Mouse (Mus musculus) embryo, embryonic 10 days (tissue): ENCODE results near the gene Cdkn1c.

Source experiments
- DNase-seq: peaks from one replicate; pipeline ENCODE4 v3.0.0-alpha.2; 2015; ENCODE audit warnings: low spot score

Gene Cdkn1c

DNA sequence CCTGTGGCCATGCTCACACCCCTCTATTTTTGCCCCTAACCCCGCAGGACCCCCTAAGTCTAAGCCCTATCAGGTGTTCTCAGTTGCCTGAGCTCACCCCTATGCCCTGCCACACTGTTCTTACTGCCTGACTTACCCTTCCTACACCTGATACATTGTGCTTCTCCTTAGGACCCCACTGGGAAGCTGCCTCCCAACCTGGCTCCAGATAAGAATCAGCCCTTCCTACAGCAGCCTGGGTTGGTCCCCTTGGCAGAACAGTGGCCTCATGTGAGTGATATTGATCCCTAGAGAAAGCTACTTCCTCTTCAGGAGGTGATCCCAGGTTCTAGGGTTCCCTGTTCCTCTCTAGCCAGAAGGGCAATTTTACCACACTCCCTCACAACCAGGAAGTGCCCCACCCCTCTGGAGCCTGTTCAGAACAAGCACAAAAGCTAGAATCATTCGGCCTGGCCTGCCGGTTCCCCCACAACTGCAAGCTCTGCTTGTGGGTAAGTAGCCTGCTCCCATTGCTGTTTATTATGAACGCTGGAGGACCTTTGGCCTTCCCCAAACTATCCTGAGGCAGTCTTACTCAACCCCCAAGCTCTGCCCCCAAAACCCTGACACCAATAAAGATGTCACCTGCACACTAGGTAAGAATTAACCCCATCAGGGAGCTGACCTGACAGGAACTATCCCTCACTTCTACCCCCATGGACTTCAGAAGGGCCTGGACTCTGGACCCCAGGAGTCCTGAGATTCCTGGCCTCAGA is 12.7 kb upstream of the Cdkn1c start, which contains the start of gene Slc22a18:
Gene Slc22a18, plus strand, starts transcription at position 390 of the 755 bp plus-strand sequence.
- no peak for DNase-seq

DNA sequence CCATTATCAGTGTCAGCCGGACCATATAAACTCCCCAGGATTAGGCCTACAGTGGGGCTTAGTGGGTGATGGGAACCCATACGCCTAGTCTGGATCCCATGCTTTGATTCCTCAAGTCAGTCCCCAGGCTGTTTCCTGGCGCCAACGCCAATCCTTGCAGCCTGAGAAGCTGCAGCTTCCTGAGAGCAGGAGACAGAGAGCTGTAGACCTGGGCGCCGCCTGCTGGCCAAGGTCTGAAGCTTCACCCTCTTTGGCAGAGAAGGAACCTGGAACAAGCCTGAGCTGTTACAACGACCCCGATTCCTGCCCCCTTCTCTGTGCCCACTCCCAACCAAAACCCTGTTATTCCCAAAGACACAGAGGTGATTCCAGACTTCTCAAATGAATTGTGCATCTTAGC is 9.1 kb upstream of the Cdkn1c start:
- peak; percentile 85 for DNase-seq

DNA sequence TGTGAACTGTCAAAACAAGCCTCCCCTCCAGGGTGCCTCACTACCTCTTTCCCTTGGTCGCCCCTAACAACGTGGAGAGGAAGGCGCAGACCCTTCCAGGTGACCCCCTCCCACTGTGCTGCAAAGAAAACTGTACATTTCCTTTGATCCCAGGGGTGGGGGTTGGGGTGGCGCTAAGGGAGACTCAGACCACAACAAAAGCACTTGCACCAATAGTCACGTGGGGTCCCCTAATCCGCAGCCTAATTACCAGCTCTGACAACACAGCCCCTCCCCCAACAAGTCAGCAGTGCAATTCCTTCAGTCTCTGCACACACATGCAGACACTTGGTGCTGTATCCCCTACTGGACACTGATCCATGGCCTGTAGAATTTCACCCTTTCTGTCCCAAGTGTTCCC is 6.9 kb upstream of the Cdkn1c start:
- DNase-seq: no peak

DNA sequence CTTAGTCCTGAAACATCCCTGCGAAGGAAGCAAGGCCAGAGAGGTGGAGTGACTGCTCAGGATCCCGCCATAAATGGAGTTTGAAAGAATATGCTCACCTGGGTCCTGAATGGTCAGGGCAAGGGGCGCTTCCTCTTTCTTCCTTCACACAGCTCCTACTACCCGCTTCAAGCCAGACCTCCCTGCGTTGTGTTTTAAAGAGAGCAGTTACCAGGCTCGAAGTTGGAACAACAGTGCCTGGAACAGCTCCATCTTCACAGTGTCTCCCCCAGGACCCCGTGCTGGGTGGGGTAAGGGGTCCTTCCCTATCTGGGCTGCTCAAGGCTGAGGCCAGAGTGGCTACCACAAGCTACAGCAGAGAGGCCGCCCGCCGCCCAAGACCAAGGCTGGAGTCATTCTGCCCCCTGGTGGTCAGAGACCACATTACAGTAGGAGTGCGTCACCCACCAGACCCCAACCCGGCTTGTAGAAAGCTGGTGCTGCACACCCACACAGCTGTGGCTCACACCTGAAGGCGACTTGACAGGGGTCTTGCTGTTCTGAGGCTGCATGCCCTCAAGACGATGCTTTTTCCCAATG is 5.3 kb upstream of the Cdkn1c start:
- DNase-seq: peak; percentile 88

DNA sequence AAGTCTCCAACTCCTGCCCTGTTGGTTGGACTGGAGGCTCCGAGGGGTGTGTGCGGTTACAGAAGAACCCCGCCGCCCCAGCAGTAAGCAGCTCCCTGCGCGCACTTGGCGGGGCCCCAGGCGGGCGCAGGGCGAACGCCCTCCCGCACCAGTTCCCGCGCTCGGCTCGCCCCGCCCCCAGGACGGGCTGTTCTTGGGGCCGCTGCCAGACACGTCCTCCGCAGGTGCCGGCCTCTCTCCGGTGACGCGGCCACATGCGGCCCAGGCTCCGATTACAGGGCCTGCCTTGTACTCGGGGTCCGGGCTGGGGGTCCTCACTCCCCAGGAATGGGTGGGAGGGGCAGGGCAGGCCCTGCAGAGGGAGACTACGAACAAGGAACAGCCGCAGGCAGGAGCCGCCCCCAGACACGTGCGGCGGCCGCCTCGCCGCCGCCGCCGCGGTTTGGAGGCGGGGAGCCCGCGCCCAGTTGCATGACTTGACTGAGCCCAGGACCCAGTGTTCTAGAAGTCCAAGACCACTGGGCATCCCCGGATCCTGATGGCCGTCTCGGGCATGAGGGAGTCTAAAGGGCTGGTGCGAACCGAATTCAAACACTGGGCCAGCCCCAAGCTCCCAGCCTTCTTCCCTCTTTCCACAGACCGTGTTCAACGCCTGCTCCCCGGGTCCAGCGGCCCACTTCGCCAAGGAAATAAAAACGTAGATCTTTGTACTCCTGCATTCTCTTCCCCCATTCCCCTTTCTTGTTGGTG is 4.1 kb upstream of the Cdkn1c start:
- peak; percentile 62 for DNase-seq

DNA sequence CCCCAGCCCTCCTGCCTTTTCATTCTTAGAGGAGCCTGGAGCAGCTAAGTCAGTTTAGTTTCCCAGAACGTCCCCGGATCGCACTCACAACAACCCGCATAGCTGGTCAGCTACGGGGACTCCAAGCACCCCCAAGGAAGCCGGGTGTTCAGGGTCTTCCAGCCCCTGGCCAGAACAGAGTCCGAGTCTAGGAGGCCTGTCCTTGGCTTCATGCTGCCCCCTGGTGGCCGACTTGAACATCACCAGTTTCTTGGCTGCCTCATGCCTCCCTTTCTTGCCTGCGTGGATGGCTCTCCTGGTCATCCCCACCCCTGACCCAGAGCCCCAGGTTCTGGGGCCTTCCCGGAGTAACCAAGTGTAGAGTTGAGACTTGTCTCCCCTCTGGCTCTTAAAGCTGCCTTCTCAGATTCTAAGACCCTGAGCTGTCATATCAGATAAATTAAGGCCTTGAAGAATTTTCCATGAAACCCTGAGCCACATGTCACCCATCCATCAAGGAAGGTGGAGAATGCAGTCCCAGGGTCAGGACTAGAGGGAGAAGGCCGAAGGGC is 3.1 kb upstream of the Cdkn1c start:
- DNase-seq: peak; percentile 90

DNA sequence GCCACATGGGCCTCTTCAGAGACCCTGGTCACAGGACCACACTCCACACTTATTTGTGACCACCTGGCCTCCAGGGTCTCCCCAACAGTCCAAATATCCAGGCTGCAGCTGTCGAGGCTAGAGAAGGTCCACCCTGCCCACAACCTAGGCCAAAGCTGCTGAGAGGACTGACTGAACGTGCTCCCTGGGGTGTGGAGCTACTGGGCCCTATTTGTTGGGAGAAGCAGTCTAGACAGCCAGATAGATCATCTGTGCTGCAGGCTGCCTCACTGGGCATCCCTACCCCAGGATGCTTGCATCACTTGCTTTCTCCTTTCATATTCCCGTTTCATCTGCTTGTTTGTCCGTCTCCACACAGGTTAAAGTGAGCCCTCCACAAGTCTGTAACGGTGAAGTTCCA is 1.7 kb upstream of the Cdkn1c start:
- no peak for DNase-seq

DNA sequence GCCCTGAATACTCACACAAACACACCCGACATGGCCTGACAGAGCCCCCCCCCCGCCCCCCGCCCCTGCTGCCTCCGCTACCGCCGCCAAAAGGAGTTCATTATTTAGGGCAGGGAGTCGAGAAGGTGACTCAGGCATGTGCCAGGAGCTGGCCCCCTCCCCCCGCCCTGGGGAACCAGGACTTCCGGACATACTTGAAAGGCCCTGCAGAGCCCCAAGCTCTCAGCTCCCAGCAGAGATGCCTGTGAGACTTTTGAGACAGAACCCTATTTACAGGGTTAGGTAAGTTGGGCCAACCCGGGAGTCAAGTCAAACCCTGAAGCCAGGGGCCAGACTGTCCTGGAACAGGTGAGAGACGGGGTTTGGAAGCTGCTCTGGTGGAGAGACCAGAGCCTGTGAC is 1.1 kb upstream of the Cdkn1c start:
- no peak for DNase-seq

DNA sequence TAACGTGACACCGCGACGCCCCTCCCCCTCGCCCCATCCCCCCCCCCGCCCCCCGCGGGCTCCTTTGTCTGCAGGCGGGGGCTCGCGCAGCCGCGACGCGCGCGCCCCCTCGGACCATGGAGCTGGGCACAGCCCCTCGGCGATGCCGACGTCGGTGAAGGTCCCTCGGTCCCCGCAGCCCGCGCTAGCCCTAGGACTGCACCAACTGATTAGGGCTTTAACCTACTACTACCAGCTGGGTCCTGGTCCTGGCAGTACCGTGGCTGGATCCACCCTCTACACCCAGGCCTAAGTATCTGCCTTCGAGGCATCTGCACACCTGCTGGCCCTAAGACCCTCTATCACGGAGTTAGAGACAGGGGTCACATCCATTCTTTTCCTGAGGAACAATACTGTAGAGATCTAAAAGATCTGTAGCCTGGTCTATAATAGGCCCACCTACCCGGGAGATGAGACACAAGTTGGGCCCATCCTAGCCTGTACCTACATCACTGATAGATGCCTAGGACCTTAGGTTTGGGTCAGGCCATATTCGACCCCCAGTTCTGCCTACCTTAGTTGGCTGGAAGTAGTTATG is 532 bp upstream of the Cdkn1c start:
- DNase-seq: no peak

DNA sequence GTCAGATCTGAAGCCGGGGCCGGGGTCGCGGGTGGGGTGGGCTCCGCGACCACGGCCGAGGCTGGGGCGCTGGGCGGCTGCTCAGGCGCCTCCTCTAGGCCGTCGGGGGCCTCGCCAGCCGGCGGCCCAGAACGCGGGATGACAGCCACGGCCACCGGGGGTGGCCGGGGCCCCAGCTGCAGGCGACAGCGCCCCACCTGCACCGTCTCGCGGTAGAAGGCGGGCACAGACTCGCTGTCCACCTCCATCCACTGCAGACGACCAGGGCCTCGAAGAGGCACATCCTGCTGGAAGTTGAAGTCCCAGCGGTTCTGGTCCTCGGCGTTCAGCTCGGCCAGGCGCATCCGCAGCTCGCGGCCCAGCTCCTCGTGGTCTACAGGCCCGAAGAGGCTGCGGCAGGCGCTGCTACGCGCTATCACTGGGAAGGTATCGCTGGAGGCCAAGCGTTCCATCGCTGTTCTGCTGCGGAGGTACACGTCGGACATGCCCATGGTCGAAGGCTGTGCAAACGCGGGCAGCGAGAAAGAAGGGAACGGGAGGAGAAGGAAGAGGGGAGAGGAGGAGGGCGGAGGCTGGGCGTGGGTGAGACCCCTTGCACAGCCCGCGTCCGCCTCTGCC is 524 bp downstream of the Cdkn1c start:
- no peak for DNase-seq

DNA sequence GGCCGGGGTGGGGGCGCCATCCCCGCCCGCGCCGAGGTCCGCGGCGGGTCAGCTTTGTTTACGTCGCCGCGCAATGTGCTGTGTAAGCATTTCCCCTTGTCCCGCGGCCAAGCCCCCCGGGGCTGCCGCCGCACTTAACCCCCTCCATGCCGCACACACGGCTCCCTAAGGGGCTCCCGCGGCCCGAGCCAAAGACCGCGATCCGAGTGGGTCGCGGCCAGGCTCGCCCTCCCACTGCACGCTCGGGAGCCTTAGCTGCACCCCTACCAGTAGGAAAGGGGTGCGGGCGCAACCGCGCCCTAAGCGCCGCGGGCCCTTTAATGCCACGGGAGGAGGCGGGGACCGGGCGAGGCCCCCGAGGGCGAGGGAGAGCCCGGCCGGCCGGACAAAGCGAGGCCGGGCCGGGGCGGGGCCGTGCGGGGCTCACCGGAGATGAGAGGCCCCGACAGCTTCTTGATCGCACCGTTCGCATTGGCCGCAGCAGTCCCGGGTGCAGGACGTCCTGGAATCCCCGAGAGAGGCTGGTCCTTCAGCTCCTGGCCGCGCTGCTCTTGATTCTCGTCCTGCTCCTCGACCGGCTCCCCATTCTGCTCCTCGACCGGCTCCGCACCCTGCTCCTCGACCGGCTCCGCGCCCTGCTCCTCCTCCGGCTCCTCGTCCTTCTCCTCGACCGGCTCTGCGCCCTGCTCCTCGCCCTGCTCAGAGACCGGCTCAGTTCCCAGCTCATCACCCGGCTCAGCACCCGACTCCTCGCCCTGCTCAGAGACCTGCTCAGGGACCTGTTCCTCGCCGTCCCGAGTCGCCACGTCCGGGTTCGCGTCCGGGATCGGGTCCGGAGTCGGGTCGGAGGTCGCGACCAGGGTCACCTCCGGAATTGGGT is 1.3 kb downstream of the Cdkn1c start:
- no peak for DNase-seq

DNA sequence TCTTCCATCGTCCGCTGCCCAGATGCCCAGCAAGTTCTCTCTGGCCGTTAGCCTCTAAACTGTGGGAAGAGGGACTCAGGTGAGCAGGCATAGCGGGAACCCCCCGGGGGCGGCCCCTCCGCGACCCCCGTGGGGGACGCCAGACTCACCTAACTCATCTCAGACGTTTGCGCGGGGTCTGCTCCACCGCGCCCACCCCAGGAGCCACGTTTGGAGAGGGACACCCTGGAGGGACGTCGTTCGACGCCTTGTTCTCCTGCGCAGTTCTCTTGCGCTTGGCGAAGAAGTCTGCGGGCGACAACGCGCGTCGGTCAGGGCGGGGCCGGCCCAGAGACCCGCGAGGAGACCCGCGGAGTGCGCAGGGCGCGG is 1.9 kb downstream of the Cdkn1c start:
- DNase-seq: no peak

DNA sequence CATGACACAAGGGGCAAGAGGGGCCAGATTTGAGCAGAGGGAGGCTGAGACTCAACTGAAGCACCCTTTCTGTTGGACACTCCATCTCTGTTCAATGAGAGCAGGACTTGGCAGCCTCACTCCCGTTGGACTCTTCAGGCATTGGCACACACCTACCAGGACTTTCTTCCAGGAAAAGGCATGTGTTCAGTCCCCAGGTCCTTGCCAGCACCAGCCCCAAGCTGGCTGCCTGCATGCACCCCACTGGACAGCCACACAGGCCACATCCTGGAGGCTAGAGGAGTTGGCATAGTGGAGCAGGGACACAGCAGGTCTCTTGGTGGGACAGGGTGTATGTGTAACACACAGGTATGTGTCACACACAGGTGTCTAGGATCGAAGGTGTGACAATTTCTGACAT is 13.7 kb downstream of the Cdkn1c start:
- DNase-seq: no peak

DNA sequence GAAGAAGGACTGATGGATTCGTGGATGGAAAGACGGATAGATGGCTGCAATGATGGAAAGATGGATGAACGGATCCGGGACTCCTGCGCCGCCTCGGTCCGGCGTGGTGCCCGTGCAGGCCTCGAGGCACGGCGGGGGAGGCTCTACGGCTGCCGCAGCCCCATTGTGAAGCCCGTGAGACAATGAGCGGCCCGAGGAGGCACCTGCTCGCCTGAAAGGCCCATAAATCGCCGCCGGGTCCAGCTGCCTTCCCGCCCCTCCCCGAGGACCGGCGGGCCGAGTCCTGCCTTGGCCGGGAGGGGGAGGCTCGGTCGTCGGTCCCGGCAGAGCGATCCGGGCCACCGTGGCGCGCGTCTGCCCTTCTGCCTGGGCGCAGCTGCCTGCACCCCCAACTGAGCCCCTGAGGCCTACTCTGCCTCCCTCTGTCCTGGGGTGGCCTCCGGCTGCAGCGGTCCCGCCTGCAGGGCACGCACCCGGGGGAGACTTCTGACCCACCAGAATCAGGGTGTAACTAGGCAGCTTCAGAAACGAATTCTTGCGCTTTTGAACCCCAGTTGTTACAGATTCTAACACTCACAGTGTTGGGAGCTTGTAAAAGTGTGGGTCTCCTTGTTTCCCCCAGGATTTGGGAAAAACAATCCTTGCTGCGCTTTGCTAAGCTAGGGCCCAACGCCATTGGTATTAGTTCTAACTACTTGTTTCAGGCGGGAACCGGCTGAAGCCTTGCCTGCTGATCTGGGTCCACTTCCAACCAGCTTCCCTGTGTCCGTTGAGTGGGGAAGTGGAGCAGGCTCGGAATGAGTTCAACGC is 15.0 kb downstream of the Cdkn1c start:
- peak; percentile 68 for DNase-seq

DNA sequence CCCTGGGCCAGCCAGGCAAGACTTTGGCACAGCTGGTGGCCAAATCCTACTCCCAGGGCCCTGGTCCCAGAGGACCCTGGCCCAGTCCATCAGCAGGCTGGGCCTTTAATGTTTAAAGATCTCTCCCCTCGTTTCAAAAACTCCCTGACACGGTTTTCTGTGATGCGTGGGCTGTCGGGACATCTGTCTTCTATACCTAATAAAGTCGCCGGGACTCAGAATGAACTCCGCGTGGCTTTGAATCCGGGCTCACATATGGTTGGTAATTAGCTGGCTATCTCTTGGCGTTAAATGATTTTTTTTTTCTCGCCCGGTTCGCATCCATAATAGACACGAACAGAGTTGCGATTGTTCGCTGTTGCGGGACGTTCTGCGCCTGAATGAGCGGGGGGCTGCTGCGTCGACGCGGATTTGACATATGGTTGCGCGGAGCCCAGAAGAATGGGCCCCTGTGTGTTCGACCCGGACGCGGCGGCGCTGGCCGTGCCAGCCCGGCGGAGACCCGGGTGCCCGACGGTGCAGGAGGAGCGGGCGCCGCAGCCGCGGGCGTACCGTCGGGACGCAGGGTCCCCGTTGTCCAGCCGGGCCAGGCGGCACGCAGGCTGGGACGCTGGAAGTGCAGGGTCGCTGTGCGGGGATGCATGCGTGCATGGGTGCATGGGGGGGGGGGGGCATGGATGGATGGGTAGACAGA is 15.7 kb downstream of the Cdkn1c start:
- no peak for DNase-seq

DNA sequence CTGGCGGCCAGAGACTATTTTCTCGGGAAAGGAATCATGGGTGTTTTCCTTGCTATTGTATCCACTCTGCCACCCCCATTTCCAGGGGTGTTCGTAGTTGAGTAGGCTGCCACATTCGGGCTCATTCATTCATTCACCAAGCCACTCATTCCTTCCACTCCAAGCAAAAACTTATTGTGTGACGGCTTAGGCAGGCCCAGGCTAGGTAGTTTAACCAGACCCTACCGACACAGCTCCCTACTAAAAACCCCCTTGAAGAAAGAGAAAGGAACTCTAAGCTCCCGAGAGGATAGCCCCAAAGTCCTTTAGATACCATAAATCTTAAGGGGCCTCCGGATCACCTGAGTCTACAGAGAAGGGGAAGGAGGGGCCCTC is 16.3 kb downstream of the Cdkn1c start:
- no peak for DNase-seq

DNA sequence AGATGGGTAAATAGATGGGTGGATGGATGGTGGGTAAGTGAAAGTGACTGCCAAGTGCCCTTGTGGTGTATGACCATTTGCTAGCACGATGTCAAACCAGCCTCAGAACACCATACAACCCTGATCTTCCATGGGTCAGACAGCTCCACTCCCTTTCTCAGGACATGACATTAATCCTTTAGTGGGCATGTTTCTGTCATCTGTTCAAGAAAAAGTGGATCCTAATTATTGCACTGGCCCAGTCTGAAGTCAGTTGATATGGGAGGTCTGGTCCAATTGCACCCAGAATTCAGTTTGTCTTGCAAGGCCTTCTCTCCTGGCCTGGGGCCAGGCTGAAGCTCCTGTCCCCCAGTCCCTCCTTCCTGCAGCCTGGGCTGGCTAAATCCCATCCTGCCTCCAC is 21.9 kb downstream of the Cdkn1c start:
- DNase-seq: no peak

DNA sequence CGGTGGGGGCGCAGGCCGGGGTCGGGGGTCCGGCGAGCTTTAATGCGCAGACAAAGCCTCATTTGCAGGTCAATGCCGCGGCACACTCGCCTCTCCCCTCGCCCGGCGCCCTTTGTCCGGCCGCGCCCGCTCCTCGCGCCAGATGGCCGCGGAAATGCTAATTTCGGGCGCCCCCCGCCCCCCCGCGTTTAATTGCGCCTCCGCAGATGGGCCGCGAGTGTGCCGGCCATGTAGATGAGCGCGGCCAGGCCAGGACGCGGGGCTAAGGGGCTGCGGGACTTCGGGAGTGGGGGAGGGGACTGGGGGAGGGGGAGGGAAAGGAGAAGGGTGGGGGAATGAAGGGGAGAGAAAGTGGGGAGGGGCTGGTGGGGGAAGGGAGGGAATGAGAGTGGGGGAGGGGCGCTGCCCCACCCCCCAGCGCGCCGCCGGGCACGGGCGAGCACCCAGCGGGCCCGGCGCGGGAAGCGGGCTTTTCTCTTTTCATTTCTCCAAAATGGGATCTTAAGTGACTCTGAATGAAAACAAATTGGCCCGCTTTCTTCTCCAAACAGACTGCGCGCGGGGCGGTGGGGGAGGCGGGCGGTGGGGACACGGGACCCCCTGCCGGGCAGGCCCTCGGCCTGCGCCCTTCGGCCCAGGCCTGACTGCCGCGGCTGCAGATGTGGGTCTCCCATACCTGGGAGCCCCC is 22.8 kb downstream of the Cdkn1c start:
- DNase-seq: peak; percentile 68

DNA sequence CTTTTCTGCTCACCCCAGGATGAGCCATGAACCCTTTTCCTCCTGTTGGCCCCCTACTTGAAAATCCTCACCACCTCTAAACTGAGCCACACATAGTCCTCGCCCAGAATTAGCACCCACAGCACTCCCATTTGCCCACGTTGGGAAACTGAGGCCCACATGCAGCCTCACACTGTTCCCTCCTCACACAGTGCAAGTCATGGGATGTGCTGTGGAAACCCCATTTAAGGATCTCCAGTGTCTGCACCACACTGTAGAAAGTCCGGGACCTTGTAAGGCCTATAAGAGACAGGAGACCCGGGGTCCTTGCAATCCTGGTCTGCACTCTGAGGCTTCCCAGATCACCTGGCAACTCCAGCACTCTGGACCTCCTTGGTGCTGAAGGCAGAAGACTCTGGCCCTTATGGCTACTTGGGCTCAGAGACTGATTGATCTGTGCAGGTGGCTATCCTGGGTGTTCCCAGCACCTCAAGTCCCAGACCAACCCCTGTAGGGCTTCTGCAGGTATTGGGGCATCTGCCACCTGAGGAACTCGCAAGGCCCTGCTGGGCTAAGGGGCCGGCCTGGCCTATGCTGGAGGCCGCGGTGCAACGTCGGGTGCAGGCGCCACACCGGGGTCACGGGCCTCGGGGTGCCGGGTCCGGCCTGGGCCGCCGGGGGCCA is 23.5 kb downstream of the Cdkn1c start:
- no peak for DNase-seq
